Mouse (Mus musculus) megakaryocyte, embryonic 14.5 days (primary cell): ENCODE measurements around the gene Edrf1.
"Not testable (repeated sequence)": the region's sequence is repeated elsewhere in the genome, so short reads cannot be mapped to it uniquely, and the experiment has no call there.

Experiments
- FLI1 ChIP-seq: IDR thresholded peaks from 2 replicates; pipeline ENCODE4 v1.6.1; 2012; ENCODE audit warnings: low read length, inconsistent platforms, mixed read lengths
- GATA1 ChIP-seq: IDR thresholded peaks from 3 replicates; pipeline ENCODE4 v1.6.1; 2012; ENCODE audit warnings: mixed read lengths, low read length, inconsistent platforms, borderline replicate concordance

- TF ChIP-seq GATA1, FLI1: not testable (repeated sequence)
These were observed 48.3 kb downstream of the Edrf1 start for GRCm38 (mm10) chr7:133685644-133686043.
